Mouse (Mus musculus): ENCODE results near the gene Sik2. TPM values are rescaled to one million over a fixed set of nuclear protein-coding genes. Genes with fewer than 3 reads are reported as not detected.

Gene Sik2
- 37.7 to 42.4 TPM (median 39.7 TPM) in 4 replicates for total RNA-seq (2023)

DNA sequence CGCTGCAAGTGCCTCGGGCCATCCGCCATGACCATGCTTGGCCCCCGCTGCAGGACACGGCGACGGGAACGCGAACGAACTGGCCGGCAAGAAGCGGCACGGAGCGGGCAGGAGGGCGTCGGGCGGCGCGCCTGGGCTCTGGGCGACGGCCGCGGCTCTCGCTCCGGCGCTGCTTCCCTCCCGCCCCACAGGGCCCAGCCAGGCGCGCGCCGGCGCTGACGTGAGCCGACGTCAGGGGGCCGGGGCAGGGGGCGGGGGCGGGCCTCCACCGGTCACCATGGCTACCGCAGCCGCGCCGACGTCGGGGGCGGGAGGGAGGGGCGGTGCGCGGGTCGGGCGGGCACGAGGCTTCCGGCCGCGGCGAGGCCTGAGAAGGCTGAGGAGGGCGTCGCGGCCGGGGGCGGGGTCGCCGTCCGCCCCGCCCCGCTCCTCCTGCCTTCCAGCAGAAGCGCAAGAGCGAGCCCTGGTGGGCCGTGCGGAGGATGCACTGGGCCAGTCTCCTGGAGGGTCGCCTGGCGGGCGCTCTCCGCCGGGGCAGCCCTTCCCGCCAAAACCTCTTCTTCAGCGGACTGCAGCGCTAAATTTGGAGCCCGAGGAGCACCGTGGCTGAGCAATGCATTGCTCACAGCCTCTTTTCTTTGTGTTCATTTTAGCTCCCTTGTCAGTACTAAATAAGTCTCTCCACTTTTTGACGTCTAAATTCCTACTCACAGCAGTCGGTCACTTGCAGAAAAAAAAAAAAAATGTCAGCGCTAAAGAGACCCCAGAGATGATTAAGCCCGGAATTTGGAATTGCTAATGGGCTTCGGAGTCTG is at the start of gene Sik2:
Gene Sik2, minus strand, starts transcription at position 233 of the 815 bp plus-strand sequence.

DNA sequence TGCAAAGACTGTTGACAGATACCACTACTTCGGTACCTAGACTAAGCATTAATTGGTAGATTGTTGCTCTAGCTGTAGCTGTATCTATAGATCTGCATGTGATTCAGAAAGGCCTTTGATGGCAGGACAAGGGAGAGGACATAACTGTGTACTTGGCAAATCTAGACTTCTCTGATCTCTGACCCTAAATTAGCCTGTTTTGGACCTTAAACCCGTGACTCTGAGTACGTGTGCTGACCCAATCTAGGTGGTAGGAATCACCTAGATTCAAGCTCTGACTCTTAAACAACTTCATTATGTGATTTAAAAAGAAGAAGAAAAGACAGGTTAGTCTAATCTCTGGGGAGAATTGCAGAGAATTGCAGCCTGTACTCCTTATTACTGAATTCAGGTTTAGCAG is 163.8 kb downstream of the Sik2 start, which contains the start of gene Ppp2r1b:
Gene Ppp2r1b, plus strand, starts transcription at position 221 of the 400 bp plus-strand sequence.

Other genes with a start within 250 kb of the Sik2 start
- gene Fdxacb1, start 240.8 kb downstream of the Sik2 start, total RNA-seq (2023), result 17.6 to 21.2 TPM (median 19.4 TPM) in 4 replicates
- 21.3 to 29.7 TPM (median 25.0 TPM) in 4 replicates for gene Alg9, start 234.1 kb downstream of the Sik2 start, total RNA-seq (2023)
- gene 1110032A03Rik, start 233.6 kb downstream of the Sik2 start, total RNA-seq (2023), result 24.8 to 31.6 TPM (median 29.4 TPM) in 4 replicates
- 42.9 to 47.9 TPM (median 46.1 TPM) in 4 replicates for gene Ppp2r1b, start 163.8 kb downstream of the Sik2 start, total RNA-seq (2023)
- not detected in 4 replicates for gene Btg4, start 51.8 kb upstream of the Sik2 start, total RNA-seq (2023)
- 0.31 TPM in 1 of 4 replicates, not detected in the others for gene Layn, start 68.0 kb upstream of the Sik2 start, total RNA-seq (2023)
- gene 4833427G06Rik, start 93.0 kb upstream of the Sik2 start, total RNA-seq (2023), result not detected in 4 replicates
- gene Gm32742, start 156.4 kb upstream of the Sik2 start, total RNA-seq (2023), result 0.09 TPM in 1 of 4 replicates, not detected in the others
- gene Pou2af1, start 204.6 kb upstream of the Sik2 start, total RNA-seq (2023), result 340 to 371 TPM (median 350 TPM) in 4 replicates